Mouse (Mus musculus) kidney, postnatal 36 days (tissue): Measurements from ENCODE around the gene Bnipl.
"Not testable (repeated sequence)": the region's sequence is repeated elsewhere in the genome, so short reads cannot be mapped to it uniquely, and the experiment has no call there.

Source experiments
- DNase-seq, 2 experiments: peaks; one replicate each; pipeline ENCODE4 v3.0.0; 2021 to 2022; ENCODE audit warnings: mixed read lengths in 2 of 2

Bnipl gene

GRCm38 (mm10) chr3:95235386-95236301 is 15.3 kb downstream of the Bnipl start:
- peak; percentile 29 to 61 for DNase-seq

GRCm38 (mm10) chr3:95233303-95233980 is 17.6 kb downstream of the Bnipl start:
- peak; percentile 43 to 63 for DNase-seq

GRCm38 (mm10) chr3:95232771-95233170 is 18.2 kb downstream of the Bnipl start:
- peak; percentile 64 to 80 for DNase-seq

GRCm38 (mm10) chr3:95231298-95232221 is 19.4 kb downstream of the Bnipl start, which contains the start of gene Mllt11:
TSS of gene Mllt11 (minus strand) at chr3:95232171.
- DNase-seq, result peak; percentile 41 to 48

- DNase-seq, result peak; percentile 55 to 67
Measured at GRCm38 (mm10) chr3:95230495-95231297, 20.3 kb downstream of the Bnipl start.

- DNase-seq, result peak; percentile 71 to 80
Measured at GRCm38 (mm10) chr3:95229781-95230494, 21.1 kb downstream of the Bnipl start.

GRCm38 (mm10) chr3:95228894-95229780 is 21.9 kb downstream of the Bnipl start:
- peak; percentile 47 to 68 for DNase-seq

GRCm38 (mm10) chr3:95228148-95228893 is 22.7 kb downstream of the Bnipl start, which contains the start of gene Cdc42se1:
TSS of gene Cdc42se1 (plus strand) at chr3:95228732.
- DNase-seq, result peak; percentile 88 to 92

GRCm38 (mm10) chr3:95227214-95227613 is 23.8 kb downstream of the Bnipl start:
- DNase-seq, result no peak

- DNase-seq, result peak; percentile 69 to 77
Measured at GRCm38 (mm10) chr3:95224295-95224694, 26.7 kb downstream of the Bnipl start.

- no peak for DNase-seq
Measured at GRCm38 (mm10) chr3:95223041-95223440, 28.0 kb downstream of the Bnipl start.

GRCm38 (mm10) chr3:95218466-95219137 is 32.4 kb downstream of the Bnipl start:
- DNase-seq, result peak in 1 of 2 experiments; percentile 61

GRCm38 (mm10) chr3:95217255-95218134 is 33.5 kb downstream of the Bnipl start, which contains the start of gene Gabpb2:
TSS of gene Gabpb2 (minus strand) at chr3:95217916.
- DNase-seq, result peak; percentile 96 to 99

GRCm38 (mm10) chr3:95216655-95217254 is 34.2 kb downstream of the Bnipl start:
- no peak for DNase-seq

GRCm38 (mm10) chr3:95213609-95213975 is 37.4 kb downstream of the Bnipl start:
- no peak for DNase-seq

- DNase-seq, result not testable (repeated sequence)
Measured at GRCm38 (mm10) chr3:95212889-95213608, 37.9 kb downstream of the Bnipl start.
